Mouse (Mus musculus) embryonic facial prominence, embryonic 14.5 days (tissue): ENCODE measurements around the gene Crlf3. TPM values are rescaled to one million over a fixed set of nuclear protein-coding genes. Genes with fewer than 3 reads are reported as not detected.
A peak's percentile ranks its signal among the peaks of the same experiment; 100 is the strongest.
"Not testable (repeated sequence)": the region's sequence is repeated elsewhere in the genome, so short reads cannot be mapped to it uniquely, and the experiment has no call there.

Source experiments
- ATAC-seq: fragments of 200-750 bp; cut with Nextera tagmentation; 2 replicates; pipeline ENCODE4 v1.8.0; 2017; ENCODE audit warnings: low read depth, moderate number of reproducible peaks, moderate TSS enrichment
- DNase-seq: peaks from one replicate; pipeline ENCODE4 v3.0.0-alpha.2; 2015; ENCODE audit warnings: low spot score
- H3K27ac ChIP-seq: fragments of 300-500 bp; sonication (generic); replicated peaks from 2 replicates; pipeline ENCODE4 v1.5.1; 2014; ENCODE audit warnings: low read depth, mild to moderate bottlenecking, low read length, moderate library complexity
- H3K27me3 ChIP-seq: fragments of 300-500 bp; sonication (generic); replicated peaks from 2 replicates; pipeline ENCODE4 v1.6.1; 2014; ENCODE audit warnings: low read length; ENCODE audit not compliant: control insufficient read depth, insufficient read depth
- H3K36me3 ChIP-seq: fragments of 300-500 bp; sonication (generic); 2 replicates; pipeline ENCODE4 v1.6.1; 2014; ENCODE audit warnings: low read length, mixed read lengths; ENCODE audit not compliant: control insufficient read depth, insufficient read depth
- H3K4me1 ChIP-seq: fragments of 300-500 bp; sonication (generic); 2 replicates; pipeline ENCODE4 v1.6.1; 2014; ENCODE audit warnings: antibody characterized with exemption, low read length; ENCODE audit not compliant: control insufficient read depth, insufficient read depth
- H3K4me2 ChIP-seq: fragments of 300-500 bp; sonication (generic); 2 replicates; pipeline ENCODE4 v1.6.1; 2014; ENCODE audit warnings: low read depth, mild to moderate bottlenecking, low read length, moderate library complexity, mixed read lengths
- H3K4me3 ChIP-seq: fragments of 300-500 bp; sonication (generic); 2 replicates; pipeline ENCODE4 v1.5.1; 2014; ENCODE audit warnings: low read depth, mild to moderate bottlenecking, low read length
- H3K9ac ChIP-seq: fragments of 300-500 bp; sonication (generic); 2 replicates; pipeline ENCODE4 v1.6.1; 2014; ENCODE audit warnings: low read depth, mild to moderate bottlenecking, low read length, moderate library complexity, mixed read lengths
- H3K9me3 ChIP-seq: fragments of 300-500 bp; sonication (generic); 2 replicates; pipeline ENCODE4 v1.6.1; 2016; ENCODE audit warnings: low read length; ENCODE audit not compliant: control insufficient read depth
- WGBS: fragments of 180-500 bp; shearing (Covaris S2); extraction: QIAGEN DNeasy Blood & Tissue Kit; methylation state at CpG from one replicate; pipeline ENCODE4 v1.1.7; 2014; 5-methylcytosine and 5-hydroxymethylcytosine counted together
- polyA plus RNA-seq: library from polyadenylated mRNA; unstranded; fragments of >200 nt; fragmentation: Nextera tagmentation; extraction: Ambion mirVana; gene quantifications from 2 replicates; pipeline ENCODE4 v1.2.1, GENCODE M21; 2014

The Crlf3 gene
- polyA plus RNA-seq, 1 experiment from 2014 or later = 40.9 TPM

DNA sequence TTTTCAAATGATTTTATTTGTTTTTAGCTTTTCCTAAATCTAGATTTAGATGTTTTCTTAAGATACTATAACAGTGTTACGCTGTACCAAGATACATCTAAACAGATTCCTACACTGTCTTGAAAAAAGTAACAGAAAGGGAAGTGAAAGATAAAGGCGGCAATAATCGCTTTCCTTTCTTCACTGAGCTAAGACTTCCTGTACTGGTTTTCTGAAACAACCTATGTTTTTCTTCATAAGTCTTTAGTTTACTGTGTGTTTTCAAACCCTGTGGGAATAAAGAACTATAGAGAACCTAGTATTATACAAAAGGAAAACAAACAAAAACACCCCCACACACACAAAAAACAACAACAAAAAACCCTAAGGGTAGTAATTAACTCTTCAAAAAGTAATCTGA lies 8.4 kb downstream of the Crlf3 start:
- Histone ChIP-seq H3K4me3 (no peak overlapping the region), H3K27ac (no peak overlapping the region), H3K4me1 (no peaks in the 10 kb centered on the region), H3K4me2 (no peak overlapping the region), H3K9ac (no peak overlapping the region), H3K36me3 (no peaks in the 10 kb centered on the region), H3K27me3 (no peaks in the 10 kb centered on the region), H3K9me3 (no peaks in the 10 kb centered on the region)
- ATAC-seq (no peak), DNase-seq (no peak)
- WGBS = 87% methylated on average over 3 of the region's 3 CpGs

- no peak for DNase-seq
- 90% methylated on average over 2 of the region's 2 CpGs for WGBS
- no peaks in the 10 kb centered on the region for H3K27me3 ChIP-seq
These were observed 9.8 kb downstream of the Crlf3 start for GRCm38 (mm10) chr11:80071039-80071438.

DNA sequence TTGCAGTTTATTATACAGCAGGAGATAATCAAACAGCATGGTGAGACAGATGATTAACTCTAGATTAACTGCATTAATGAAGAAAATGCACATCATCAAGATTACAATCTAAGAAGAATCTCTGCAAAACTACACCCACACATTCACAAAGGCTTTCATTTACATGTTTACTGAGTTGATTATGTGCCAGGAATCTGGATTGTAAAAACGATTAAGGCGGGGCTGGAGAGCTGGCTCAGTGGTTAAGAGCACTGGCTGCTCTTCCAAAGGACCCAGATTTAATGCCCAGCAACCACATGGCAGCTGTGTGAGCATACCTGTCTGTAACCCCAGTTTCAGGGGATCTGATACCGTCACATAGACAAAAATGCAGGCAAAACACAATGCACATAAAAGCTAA lies 11.0 kb downstream of the Crlf3 start:
- Histone ChIP-seq H3K4me1 (no peaks in the 10 kb centered on the region), H3K4me2 (no peak overlapping the region), H3K27ac (no peak overlapping the region), H3K4me3 (no peak overlapping the region), H3K9me3 (no peaks in the 10 kb centered on the region), H3K27me3 (no peaks in the 10 kb centered on the region), H3K9ac (no peak overlapping the region), H3K36me3 (no peaks in the 10 kb centered on the region)
- 82% methylated on average over 3 of the region's 3 CpGs for WGBS
- no peak for DNase-seq
- no peak for ATAC-seq

More at GRCm38 (mm10) chr11:80071039-80071438, 9.8 kb downstream of the Crlf3 start:
- H3K9me3 ChIP-seq = no peaks in the 10 kb centered on the region
- H3K4me3 ChIP-seq = no peak overlapping the region
- no peak for ATAC-seq
- no peak overlapping the region for H3K4me2 ChIP-seq
- H3K9ac ChIP-seq = no peak overlapping the region
- H3K4me1 ChIP-seq = no peaks in the 10 kb centered on the region
- H3K36me3 ChIP-seq = no peaks in the 10 kb centered on the region
- H3K27ac ChIP-seq = no peak overlapping the region

DNA sequence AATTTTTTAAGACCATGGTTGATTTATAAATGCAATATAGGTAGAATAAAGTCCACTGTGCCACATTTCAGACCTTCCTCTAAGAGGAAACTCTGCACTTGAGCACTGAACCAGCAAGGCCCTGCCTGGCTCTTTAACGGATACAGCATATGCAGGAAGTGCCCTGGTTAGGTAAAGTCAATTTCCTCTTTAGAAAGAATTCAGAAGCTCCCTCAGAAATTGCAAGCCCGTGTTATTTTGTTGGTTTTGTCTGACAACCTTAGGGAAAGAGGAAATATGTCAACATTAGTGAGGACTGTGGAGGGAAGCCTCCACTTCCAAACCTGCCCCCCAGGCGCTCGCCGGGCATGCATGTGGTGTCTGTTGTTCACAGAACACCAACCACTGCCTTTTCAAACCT lies 13.2 kb downstream of the Crlf3 start:
- Histone ChIP-seq H3K27ac (no peak overlapping the region), H3K4me1 (no peaks in the 10 kb centered on the region), H3K27me3 (no peaks in the 10 kb centered on the region), H3K4me3 (no peak overlapping the region), H3K36me3 (peaks cover 11% of the 10 kb centered on the region), H3K4me2 (no peak overlapping the region), H3K9ac (no peak overlapping the region), H3K9me3 (no peaks in the 10 kb centered on the region)
- DNase-seq (no peak), ATAC-seq (no peak)
- 69% methylated on average over 5 of the region's 5 CpGs for WGBS

GRCm38 (mm10) chr11:80066373-80066772 lies 14.4 kb downstream of the Crlf3 start:
- not testable (repeated sequence) for H3K9me3 ChIP-seq, H3K4me3 ChIP-seq, H3K9ac ChIP-seq, H3K4me2 ChIP-seq, DNase-seq, ATAC-seq, H3K4me1 ChIP-seq, H3K27ac ChIP-seq, H3K27me3 ChIP-seq
- H3K36me3 ChIP-seq = peaks cover 20% of the 10 kb centered on the region
- 84% methylated on average over 4 of the region's 4 CpGs for WGBS

DNA sequence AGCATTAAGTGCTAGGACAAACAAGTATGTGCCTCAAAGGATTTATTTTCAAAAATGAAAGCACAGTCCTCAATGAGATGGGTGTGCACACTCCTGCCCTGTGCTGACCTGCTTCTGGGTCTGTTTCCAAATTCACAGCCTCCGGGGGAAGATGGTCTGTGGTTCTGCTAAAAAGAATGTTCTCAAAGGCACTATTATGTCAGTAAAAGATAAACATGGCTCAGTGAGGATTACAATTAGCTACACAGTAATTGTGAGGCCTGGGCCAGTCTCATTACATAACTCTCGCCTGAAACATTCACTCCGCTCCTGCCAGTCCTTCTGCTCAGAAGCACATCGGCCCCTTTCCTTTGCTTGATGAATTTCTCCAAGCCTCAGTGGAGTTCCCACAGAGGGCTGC lies 18.6 kb downstream of the Crlf3 start:
- no peaks in the 10 kb centered on the region for H3K9me3 ChIP-seq
- peak; percentile 69 for DNase-seq
- peak overlapping the region; percentile 1; the same call in 1 of the 2 replicates for H3K27ac ChIP-seq
- no peak overlapping the region for H3K4me3 ChIP-seq
- H3K4me2 ChIP-seq = no peak overlapping the region
- peaks cover 56% of the 10 kb centered on the region for H3K36me3 ChIP-seq
- peak; percentile 63 for ATAC-seq
- H3K27me3 ChIP-seq = no peaks in the 10 kb centered on the region
- WGBS = 49% methylated on average over 4 of the region's 4 CpGs
- H3K9ac ChIP-seq = no peak overlapping the region
- no peaks in the 10 kb centered on the region for H3K4me1 ChIP-seq

- no peaks in the 10 kb centered on the region for H3K4me1 ChIP-seq
- no peak overlapping the region for H3K4me2 ChIP-seq
- no peak for DNase-seq
- no peak overlapping the region for H3K27ac ChIP-seq
- no peak overlapping the region for H3K9ac ChIP-seq
- H3K27me3 ChIP-seq = no peaks in the 10 kb centered on the region
- H3K4me3 ChIP-seq = no peak overlapping the region
- ATAC-seq = no peak
- H3K9me3 ChIP-seq = no peaks in the 10 kb centered on the region
- H3K36me3 ChIP-seq = peaks cover 73% of the 10 kb centered on the region
- 89% methylated on average over 9 of the region's 9 CpGs for WGBS
These were observed 24.6 kb downstream of the Crlf3 start for GRCm38 (mm10) chr11:80056141-80056540.

DNA sequence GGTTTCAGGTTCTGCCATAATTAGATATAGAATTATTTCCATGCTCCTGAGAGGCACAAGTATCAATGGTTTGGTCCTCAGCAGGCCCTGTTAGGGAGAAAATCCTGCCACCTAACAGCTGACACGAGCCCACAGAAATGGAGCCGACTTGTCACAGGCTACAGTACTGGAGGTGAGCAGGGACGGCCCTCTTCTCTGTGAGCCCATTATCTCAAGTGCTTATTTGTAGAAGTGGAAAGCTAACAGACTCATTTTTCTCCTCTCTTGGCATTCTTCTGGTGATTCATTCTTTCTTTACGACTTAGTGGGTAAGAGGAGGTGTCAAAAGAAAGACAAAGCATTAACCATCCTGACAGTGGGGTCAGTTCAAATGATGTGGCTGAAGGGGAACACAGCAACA lies 26.1 kb downstream of the Crlf3 start:
- DNase-seq (no peak), ATAC-seq (no peak)
- Histone ChIP-seq H3K27ac (no peak overlapping the region), H3K4me2 (no peak overlapping the region), H3K4me3 (no peak overlapping the region), H3K9me3 (no peaks in the 10 kb centered on the region), H3K4me1 (no peaks in the 10 kb centered on the region), H3K9ac (no peak overlapping the region), H3K36me3 (peaks cover 71% of the 10 kb centered on the region), H3K27me3 (no peaks in the 10 kb centered on the region)
- 76% methylated on average over 4 of the region's 4 CpGs for WGBS

DNA sequence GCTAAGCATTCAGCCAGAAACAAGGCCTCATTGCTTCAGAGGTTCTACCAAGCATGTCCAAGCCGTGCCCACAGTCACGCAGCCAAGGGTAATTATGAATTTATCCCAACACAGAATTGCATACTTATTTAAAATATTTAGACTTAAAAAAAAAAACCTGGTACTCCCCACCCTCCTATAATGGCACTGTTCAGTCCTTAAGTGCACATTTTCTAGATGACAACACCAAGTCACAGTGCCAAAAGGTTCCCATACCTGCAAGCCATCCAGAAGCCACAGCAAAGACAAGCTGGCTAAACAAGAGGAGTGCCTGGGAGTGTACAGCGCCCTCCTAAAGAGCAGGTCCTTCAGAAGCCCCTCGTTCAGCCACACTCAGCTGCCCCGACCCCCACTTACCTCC lies 27.6 kb downstream of the Crlf3 start:
- DNase-seq (no peak), ATAC-seq (no peak)
- no peaks in the 10 kb centered on the region for H3K27me3 ChIP-seq
- H3K4me1 ChIP-seq = no peaks in the 10 kb centered on the region
- H3K9ac ChIP-seq = no peak overlapping the region
- 90% methylated on average over 5 of the region's 5 CpGs for WGBS
- H3K4me2 ChIP-seq = no peak overlapping the region
- H3K36me3 ChIP-seq = peaks cover 66% of the 10 kb centered on the region
- no peak overlapping the region for H3K4me3 ChIP-seq
- H3K9me3 ChIP-seq = no peaks in the 10 kb centered on the region
- no peak overlapping the region for H3K27ac ChIP-seq
